Mouse (Mus musculus) urinary bladder, postnatal 10 days (tissue): ENCODE data around the gene Limk2.

ENCODE experiments used
- DNase-seq: peaks from one replicate; pipeline ENCODE4 v3.0.0; 2022; ENCODE audit warnings: low spot score

Gene Limk2

GRCm38 (mm10) chr11:3412111-3412510, 3.1 kb upstream of the Limk2 start:
- no peak for DNase-seq

DNA sequence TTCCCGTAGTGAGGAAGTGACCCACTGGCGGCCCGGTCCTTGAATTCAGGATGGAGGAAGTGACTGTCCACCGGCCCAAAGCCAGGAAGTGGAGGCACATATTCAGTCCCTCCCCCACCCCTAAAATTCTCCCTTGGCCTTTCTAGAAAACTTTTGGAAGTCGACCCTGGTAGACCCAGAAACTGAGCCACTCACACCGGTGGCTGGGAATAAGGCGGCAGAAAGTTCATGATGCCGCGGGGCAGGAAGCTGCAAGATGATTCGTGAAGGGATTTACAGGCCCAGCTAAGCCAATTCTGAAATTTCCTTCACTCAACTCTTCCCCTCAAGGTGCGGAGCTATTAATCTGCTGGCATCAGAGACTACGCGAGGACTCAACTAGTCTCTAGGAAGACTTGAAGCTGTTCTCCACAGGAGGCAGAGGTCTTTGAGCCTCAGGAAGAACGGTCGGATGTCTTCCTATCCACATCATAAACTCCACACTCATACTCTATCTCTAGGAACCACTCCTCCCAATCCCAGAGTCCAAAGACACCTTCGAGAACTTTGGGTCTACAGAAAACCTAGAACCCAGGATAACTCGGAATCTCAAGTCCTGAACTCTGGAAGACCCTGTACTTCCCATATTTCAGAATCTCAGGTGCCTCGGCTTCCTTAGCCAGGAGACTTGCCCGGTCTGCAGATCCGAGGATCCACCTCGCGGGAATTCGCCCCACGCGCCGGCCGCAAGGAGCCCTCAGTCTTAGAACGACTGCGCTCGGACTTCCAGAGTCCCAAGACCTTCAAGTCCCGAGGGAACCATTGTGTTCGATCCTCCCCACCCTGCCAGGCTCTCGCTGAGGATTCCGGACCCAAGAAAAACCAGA, 625 bp downstream of the Limk2 start:
- no peak for DNase-seq

GRCm38 (mm10) chr11:3404287-3405047, 4.5 kb downstream of the Limk2 start:
- DNase-seq = no peak

- no peak for DNase-seq
These were observed 6.0 kb downstream of the Limk2 start for GRCm38 (mm10) chr11:3403024-3403423.

DNA sequence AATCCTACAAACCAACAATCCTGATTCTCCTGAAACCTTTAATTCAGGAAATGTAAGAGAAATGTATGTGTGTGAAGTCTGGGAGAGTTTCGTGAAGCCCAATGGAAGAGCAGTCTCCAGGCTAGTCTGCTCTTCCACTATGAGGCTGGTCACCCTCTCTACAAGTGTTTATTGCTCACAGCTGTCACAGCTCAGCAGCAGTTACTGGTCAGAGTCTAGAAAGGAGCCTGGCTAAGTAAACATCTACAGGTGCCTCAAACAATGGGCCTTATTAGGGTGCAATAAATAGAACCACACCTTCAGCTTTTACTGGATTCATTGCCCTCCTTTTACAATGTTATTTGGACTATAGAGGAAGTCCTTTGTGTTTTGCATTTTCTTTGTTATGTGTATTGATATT, 10.7 kb downstream of the Limk2 start:
- no peak for DNase-seq

- DNase-seq = no peak
These were observed 12.4 kb downstream of the Limk2 start for GRCm38 (mm10) chr11:3396562-3396961.

DNA sequence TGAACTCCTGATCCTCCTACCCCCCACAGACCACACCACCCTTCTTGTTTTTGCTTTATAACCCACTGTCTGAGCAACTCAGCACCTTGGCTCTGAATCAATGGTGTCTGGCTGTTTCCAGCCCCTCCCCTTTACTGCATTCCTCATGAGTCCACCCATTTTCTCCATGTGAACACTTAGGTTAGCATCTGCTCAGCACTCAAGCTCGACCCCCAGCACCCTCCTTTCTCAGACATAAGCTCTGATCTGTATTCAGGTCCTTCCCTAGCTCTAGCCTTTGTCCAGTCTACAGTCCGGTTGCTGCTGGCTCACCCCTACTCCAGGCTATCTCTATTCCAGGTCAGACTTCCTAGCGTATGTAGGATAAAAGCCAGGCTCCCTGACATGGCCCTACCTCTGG, 12.9 kb downstream of the Limk2 start:
- DNase-seq = no peak

DNA sequence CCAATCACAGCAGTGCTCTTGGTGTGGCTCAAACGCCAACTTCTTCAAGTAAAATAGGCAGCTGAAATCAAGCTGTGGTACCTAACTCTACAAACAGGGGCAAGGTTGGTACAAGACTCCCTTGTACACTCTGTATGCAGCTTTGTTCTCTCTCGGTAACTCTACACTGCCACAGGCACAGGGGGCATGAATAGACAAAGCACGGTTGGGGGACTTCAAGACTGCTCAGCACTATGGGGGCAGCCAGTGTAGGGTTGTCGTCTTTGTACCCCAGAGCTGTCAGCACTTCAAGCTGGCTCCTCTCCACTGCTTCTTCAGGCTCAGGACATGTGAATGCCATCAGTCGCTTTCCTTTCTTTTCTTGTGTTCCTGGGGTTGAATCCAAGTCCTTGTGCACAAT, 14.5 kb downstream of the Limk2 start:
- DNase-seq = no peak

DNA sequence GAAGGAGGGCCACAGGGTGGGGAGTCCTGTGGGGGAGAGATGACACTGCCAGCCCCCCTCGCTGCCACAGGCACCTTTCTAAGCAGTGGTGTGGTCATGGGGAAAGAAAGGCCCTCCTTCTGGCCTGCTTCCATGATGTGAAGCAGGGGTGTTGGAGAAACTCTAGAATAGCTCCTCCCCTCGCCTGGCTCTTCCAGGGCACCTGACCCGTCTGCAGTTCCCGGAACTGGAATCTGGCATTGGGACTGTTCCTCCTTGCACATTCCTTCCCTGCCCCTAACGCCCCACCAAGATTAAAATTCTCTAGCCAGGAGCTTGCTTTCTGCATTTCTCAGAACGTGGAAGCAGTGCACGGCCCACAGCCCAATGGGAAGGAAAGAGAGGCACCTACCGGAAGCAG, 16.5 kb downstream of the Limk2 start:
- no peak for DNase-seq

GRCm38 (mm10) chr11:3390789-3391188, 18.2 kb downstream of the Limk2 start:
- no peak for DNase-seq

DNA sequence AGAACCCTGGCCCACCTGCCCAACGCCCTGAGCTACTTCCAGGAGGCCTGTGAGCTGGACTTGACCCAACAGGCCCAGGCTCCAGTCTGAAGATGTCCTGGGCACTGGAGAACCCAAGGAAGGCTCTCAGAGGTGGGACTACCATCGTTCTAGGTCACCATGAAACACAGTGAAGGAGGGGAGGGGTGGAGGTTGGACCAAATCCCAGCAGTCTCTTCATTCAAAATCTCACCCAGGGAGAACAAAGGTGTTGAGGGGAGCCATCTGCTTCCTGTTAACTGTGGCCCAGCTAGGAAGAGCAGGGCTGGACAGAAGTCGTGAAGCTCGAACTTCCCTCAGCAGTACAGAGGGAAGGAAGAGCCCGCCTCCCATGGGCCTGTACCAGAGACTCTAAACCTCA, 19.0 kb downstream of the Limk2 start:
- DNase-seq = no peak

- no peak for DNase-seq
These were observed 21.4 kb downstream of the Limk2 start for GRCm38 (mm10) chr11:3387482-3388196.

- DNase-seq = peak; percentile 59
These were observed 22.0 kb downstream of the Limk2 start for GRCm38 (mm10) chr11:3386941-3387368.

GRCm38 (mm10) chr11:3382602-3383594, 26.1 kb downstream of the Limk2 start:
- no peak for DNase-seq

- no peak for DNase-seq
These were observed 27.7 kb downstream of the Limk2 start for GRCm38 (mm10) chr11:3381148-3381814.

DNA sequence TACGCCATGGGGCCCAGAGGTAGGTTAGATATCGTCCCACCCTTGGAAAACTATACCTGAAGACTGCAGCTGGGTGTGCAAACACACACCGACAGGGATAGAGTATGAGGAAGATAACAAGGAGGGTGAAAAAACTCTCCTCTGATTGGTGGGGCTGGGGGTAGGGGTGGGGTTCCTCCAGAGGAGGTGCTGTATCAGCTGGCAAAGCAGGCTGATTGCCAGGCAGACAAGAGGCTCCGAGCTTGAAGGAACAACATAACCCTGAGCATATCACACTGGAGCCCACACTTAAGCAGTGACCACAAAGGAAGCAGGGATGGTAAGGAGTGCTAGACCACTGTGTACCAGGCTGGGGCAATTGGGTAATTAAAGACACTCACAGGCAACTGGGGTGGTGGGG, 29.6 kb downstream of the Limk2 start:
- DNase-seq = no peak

GRCm38 (mm10) chr11:3374741-3375140, 34.2 kb downstream of the Limk2 start:
- DNase-seq = no peak

DNA sequence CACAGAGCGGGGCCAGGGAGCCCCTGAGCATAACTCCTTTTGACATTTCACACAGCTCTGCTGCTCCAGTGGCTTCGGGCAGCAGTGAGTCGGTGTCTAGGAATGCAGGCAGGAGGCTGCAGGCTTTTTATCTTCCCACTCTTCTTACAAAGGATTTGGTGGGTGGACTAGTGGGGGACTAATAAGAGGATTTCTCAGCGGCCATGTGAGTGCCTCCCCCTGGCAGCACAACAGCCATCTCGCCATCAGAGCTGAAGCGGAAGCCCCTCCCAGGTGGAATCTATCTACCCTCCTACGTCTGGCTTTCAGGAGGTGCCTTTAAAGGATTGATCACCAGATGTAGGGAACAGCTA, 34.7 kb downstream of the Limk2 start:
- DNase-seq = no peak

DNA sequence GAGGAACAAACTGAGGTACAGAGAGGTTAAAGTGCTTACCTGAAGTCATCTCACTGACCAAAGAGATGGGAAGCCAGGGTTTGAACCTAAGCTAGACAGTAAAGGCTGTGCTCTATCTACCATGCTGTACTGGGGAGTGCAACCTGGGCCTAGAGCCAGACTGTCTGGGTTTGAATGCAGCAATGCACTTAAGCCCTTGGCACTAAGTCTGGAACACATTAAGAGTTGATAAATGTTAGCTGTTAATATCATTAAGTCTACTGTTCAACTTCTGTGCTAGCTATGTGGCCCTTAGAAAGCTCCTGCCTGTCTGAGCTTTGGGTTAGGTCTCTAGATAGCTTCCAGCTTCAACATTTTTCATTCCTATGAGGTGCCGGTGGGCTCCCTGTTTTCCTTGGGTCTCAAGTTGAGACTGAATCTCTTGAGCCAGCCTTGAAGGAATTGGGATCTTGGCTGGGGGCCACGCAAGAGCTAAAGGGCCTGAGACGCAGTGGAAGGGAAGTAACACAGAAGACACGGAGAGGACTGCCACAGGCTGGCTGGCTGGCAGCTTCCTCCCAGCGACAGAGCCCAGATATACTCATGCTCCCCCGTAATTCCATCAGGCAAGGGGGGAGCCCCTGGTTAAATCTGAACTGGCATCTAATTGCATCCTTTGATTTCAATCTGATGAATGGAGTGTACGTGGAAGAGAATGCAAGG, 35.2 kb downstream of the Limk2 start:
- DNase-seq = no peak

DNA sequence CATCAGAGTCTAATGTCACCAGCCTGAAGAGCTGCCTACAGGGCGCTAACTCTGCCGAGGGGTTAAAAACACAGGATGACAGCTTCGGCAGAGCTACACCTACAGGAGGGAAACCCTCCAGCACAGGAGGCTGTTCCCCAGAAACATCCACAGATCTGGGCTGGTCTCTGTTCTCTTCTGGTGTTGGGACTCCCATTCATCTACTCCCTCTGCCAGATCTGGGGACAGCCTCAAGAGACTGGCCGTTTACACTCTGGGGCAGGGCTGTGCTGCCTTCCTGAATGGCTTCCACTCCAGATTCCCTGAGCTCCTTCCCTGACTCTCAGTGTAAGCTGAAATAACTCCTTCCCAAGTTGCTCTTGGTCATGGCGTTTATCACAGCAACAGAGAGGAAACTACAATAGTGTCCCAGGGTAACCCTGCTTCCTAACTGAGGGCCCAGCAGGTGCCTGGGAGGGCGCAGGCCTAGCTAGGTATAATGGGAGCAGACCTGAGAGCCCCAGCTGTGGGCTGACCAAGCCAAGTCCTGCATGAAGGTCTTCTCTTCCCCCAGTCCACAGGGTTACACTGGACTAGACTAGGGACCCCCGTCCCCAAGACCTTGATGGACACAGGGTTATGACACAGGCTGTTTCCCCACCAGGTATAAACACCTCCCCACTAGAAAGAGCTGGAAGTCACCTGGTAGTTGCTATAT, 37.2 kb downstream of the Limk2 start:
- DNase-seq = no peak
